Mouse (Mus musculus) C2C12 (cell line): ENCODE results near the gene Prps1.

Experiments used
- CTCF ChIP-seq: IDR thresholded peaks from one replicate; pipeline ENCODE4 v1.5.1; 2011; ENCODE audit not compliant: control insufficient read depth, insufficient read depth, insufficient read length
- MYOG ChIP-seq: IDR thresholded peaks from one replicate; pipeline ENCODE4 v1.6.1; 2011; ENCODE audit not compliant: control insufficient read depth, insufficient read length; ENCODE audit errors: extremely low read depth

DNA sequence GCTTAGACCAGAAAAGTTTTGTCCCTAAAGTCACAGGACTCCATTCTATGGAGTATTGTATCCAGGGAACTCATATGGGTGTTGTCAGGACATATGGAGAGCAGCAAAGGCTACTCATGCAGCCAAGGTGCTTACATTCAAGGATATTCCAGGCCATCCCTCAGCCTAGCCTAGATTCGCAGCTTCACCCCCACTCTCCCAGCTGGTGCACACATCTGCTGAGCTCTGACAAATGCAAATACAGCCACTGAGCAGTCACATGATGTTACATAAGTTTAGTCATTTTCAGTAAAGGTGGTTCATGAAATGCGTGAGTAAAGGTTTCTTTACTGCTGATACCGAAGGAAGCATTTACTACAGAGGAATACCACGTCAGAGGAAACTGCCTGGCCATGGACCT is 37.9 kb upstream of the Prps1 start:
- TF ChIP-seq CTCF (no peak), MYOG (no peak)
